Mouse (Mus musculus) heart, adult 18-20 months (tissue): ENCODE results near the gene Sephs1. TPM values are rescaled to one million over a fixed set of nuclear protein-coding genes. Genes with fewer than 3 reads are reported as not detected.

ENCODE experiments used
- DNase-seq, 2 experiments: peaks; one replicate each; pipeline ENCODE4 v3.0.0; 2021 to 2022; ENCODE audit warnings: mixed read lengths in 1 of 2
- long read RNA-seq, 2 experiments: library from polyadenylated mRNA; stranded (forward); transcript quantifications; one replicate each; pipeline ENCODE4 v2.0.0; 2021
- total RNA-seq, 2 experiments: library from RNA; stranded (reverse); gene quantifications; 2 replicates each; pipeline ENCODE4 v1.2.3; 2021

The Sephs1 gene
- 10 to 100 TPM; 12.0 to 13.0 TPM for total RNA-seq
- long read RNA-seq, experiment 1, full-length matches to known transcripts: 8 of 14 reads
- long read RNA-seq, experiment 1, partial matches to known transcripts: 1 of 14 reads
- long read RNA-seq, experiment 1, other reads (novel, unspliced or antisense): 5 of 14 reads
- long read RNA-seq, experiment 2, full-length matches to known transcripts: 7 of 11 reads
- long read RNA-seq, experiment 2, partial matches to known transcripts: 2 of 11 reads
- long read RNA-seq, experiment 2, other reads (novel, unspliced or antisense): 2 of 11 reads

DNA sequence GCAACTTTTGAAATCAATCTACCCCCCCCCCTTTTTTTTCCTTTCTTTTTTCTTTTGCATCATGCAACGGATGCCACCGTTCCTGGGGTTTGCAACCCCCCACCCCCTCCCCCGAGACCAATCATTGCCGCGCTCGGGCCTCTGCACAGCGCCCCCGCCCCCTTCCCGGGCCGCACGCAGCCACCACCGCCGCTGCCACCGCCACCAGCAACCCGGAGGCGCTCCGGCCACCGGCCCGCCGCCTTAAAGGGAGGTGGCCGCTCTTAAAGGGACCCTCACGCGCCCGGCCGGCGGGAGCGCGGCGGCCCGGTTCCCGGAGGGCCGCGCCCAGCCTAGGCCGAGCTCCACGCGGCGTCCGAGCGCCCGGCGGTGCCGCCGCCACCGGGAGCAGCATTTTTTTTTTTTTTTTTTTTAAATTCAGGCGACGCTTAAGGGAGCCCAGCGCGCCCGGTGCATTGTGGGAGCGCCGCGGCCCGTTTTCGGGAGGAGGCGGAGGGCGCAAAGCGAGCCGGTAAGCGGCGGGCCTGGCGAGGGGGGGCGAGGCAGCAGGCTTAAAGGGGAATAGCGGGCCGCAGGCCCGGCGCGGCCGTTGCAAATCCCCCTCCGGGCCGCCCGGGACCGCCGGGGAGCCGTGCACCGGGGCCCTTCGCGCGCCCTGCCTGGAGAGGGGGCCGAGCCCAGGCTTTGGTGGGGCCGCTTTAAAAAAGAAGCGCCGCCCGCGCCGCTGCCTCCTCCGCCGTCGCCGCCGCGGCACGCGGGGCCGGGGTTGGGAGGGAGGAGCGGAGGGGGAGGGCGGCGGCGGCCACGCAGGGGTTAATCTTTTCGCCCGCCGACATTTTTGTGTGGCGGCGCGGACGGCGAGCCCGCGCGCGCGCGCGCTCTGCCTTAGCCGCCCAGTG is at the start of gene Sephs1:
Sephs1 (plus strand) TSS at position 215 of the 899 bp plus-strand sequence.
- peak; percentile 87 to 89 for DNase-seq

DNA sequence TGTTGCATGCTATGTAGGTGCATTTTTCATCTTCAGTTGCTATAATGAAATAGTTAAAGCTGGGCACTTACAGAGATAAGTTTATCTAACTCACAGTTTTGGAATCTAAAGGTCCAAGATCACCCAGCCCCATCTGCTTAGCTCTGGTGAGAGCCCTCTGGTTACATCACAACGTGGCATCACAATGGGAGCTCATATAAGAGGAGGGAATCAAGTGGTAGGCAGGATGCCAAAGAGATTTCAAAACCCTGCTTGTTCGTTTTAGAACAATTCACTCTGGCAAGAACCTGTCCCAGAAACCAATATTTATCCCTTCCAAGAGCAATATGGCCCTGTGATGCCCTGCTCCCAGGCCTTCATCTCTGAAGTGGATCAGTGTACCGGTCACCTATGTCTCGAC is 49.2 kb upstream of the Sephs1 start:
- DNase-seq: no peak

DNA sequence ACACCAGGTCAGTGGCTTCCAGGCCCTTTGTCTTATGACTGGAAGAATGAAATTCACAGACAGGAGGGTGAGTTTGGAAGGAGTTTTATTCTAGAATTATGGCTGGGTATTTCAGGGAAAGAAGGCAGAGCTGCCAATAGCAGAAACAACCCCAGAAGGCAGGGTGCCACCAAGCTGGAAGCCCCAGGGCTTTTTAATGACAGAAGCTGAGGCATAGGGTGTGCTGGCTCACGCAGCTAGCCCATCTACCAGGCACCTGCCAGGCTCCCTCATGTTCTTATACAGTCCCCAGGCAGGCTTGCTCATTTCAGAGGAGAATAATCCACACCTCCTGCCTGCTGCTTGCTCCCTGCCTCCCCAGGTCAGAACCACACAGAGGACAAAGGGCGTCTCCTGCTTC is 31.9 kb upstream of the Sephs1 start:
- DNase-seq: no peak

DNA sequence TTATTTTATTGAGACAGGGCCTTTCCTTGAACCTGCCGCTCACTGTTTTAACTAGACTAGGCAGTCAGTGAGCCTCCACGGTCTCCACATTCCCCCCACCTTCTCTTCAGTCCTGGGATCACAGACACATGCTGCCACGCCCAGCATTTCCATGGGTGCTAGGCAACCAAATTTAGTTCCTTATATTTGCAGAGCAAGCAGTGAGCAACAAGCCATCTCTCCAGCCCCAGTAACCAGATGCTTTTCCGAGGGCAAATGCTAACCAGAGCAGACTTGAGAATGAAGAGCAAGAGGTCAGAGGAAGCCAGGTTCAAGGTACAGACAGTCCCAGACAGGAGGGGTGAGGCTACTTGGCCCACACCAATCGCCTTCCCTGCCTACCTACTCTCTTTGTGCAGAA is 24.2 kb upstream of the Sephs1 start:
- DNase-seq: no peak

DNA sequence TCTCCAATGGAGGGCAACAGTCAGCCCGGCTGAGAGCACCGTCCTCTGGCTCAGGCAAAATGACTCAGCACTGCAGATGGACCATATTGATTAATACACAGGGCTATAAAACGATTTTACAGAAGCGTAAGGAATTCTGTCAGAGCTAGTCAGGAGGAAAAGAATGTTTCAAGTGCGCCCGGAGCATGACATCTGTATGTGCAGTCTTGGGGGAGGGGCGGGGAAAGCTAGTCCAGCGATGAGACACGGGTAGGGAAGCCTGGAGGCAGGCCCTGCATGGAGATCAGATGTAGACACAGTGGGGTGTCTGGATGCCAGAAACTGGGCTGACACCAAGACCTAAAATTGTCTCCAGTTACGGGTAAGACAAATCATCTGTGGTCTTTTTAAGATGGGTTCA is 23.2 kb upstream of the Sephs1 start:
- no peak for DNase-seq

DNA sequence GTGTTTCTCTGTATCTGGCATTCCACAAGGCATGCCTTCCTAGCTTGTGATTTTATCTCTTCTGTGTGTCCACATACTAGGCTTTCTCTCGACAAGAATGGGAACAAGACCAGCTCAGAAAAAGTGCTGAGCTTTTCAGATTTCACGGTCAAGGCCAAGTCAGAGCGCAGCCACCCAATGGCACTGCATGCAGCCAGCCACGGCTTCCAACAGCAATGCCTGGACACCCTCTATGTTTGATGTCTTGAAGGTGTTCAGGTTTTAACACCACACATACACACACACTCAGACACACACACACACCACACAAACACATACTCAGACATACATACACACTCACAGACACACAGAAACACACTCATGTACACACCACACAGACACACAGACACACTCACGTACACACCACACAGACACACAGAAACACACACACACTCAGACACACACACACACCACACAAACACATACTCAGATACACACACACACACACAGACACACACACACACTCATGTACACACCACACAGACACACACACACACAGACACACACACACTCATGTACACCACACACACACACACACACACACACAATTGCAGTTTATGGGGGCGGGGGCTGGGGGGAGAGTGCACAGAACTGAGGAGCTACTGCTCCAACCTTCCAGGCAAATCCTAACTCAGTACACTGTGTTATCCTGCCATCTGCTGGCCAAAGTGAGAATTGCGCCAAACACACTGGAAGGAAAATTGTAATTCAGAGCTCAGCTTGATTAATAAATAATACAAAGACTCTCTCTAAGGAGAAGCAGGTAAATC is 17.2 kb upstream of the Sephs1 start:
- DNase-seq: peak; percentile 49 to 92

DNA sequence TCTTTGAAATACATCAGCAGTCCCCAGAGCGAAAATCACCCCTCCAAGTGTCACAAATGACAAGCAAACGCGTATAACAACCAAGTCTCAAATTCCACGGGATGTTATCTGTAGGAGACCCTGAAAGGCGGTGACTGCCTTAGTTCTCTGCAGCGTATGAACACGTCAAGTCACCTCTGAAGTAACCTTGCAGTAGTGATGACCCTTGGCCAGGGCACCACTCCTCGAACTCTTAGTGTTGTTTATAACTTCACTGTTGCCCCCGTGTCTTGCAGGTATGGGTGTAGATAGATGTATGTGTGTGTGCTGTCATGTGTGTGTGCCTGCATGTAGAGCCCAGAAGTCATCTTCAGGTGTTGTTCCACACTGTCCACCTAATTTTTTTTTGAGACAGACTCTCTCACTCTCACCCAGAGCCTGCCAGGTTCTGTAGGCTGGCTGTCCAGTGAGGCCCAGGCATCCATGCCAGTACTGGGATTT is 16.5 kb upstream of the Sephs1 start:
- no peak for DNase-seq

DNA sequence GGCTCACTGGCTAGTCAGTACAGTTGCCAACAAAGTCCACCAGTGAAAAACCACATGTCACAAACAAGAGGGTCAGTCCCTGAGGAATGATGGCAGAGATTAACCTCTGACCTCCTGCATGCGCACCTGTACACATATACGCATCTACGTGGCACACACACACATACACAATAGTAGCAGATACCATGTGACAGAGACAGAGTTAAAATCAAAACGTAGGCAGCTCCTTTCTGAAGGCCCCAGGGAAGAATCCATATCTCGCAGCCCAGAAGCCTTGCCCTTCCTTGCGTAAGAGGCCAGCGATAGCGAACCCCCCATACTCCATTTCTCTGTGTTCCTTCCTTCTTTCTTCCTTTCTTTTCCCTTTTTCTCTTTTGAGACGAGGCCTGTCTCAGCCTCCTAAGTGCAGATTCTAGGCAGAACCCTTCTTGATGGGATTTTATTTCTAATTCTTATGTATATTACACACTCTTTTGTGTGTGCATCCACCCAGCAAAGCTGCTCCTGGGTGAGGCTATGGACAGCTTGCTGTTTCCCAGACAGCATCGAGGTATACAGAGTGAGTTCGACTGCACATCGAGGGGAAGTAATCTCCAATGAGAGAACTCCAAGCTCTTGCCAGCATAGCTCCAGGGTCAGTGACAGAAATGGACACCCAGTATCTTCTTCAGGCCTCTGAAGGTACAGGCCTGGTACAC is 13.2 kb upstream of the Sephs1 start:
- no peak for DNase-seq

DNA sequence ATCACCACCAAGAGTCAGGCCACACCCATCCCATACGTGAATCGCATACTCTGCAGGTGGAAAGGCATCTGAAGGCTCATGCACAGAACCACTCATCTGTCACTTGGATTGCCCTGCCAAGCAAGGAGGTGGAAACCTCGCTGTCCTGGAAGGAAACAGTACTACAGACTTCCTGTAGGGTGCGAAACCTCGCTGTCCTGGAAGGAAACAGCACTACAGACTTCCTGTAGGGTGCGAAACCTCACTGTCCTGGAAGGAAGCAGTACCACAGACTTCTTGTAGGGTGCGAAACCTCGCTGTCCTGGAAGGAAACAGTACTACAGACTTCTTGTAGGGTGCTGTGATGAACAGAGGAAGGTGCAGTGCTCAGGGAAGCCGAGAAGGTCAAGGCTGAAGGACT is 8.6 kb upstream of the Sephs1 start:
- DNase-seq: no peak

DNA sequence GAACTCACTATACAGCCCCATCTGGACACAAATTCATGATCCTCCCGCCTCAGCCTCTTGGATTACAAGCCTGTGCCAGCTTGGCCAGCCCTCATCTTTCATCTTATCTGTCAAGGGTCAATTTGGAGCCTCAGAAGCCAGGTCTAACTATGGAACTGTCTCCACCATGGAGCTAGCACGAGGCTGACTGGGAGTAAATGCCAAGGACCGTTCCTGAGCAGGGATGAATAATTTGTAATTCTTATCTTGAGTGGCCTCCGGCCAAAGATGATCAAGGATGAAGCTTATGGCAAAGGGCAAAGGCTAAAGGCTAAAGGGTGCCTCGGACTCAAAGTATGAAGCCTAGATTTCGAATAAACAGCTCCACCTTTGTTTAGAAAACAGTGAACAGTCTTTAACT is 8.0 kb upstream of the Sephs1 start:
- no peak for DNase-seq

DNA sequence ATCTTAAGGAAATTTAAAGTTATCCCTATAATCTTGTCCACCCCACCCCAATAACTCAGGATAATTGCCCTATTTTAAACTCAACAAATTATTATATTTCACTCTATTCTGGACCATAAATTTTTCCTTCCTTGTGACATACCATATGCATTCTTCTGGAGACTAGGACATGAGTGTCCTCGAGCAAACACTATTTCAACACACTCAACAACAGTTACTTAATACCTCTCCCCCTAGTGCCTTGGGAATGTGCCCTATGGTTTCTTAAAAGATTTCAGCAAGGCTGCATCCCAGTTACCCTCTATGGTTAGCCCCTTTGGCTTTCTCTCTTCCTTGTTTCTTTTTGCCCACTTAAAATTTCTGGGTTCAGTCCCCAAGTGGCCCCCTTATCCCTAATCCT is 6.3 kb upstream of the Sephs1 start:
- no peak for DNase-seq

DNA sequence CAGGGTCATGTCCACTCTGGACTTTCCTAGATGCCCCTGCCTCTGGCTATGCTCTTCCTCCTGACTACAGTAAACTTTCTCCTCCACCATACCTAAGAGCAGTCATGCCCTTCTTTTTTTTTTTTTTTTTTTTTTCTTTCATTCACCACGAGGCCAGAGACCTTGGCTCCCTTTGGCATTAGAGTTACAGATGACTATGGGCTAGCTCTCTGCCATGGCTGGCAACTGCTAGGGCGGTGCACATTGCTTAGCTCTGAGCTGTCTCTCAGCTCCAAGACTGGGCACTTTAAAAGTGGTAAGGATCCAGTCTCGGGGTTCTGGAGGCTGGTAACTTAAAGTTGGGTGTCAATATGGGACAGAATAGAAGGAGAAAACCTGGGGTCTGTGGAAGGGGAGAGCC is 5.2 kb upstream of the Sephs1 start:
- no peak for DNase-seq

DNA sequence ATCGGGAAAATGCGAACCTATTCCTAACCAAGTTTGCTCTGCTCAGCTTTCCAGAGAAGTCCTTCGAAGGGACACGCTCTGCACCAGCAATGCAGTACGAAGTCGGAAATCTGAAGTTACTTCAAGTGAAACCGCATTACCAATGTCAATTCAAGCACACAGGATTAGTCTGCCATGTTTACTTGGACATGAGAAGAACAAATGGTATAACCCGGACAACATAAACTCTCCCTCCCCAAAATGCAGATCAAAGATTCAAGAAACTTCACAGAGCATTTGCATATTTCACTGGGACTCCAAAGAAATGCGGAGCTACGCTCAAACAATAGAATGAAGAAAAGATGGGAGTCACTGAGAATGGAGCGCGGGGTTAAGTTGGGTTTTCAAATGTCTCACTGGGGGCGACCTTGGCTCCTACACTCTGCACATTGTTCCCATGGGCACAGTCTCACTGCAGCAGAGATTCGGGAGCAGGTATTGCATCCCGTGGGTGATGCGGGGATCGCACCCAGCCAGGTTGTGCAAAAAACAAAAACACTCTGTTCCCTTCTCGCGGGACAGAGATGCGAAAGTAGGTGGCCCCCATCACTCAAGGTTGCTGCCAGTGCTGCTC is 521 bp upstream of the Sephs1 start:
- DNase-seq: peak; percentile 5 to 35

DNA sequence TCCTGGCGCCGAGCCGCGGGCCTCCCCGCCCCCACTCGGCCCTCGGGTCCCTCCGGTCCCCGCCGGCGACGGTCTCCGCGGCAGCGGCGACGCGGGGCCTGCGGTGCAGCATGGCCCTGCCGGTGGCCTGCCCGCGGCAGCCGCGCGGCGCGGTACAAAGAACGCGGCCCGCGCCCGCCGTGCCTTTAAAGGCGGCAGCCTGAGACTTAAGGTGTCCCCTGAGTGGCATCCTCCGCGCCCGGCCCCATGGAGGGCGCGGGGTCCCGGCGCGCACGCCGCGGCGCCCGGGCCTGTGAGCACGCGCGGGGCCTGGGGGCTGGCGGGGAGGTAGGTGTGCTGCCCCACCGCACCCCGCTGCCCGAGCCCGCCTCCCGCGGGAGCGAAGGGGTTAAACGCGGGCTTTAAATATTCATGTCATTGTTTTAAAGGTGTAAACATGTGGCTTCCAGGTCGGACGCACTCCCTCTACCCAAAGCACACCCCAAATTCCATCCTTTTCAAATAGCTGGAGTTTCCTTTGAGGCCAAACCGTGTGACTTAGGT is 956 bp downstream of the Sephs1 start:
- DNase-seq: peak; percentile 62 to 83

DNA sequence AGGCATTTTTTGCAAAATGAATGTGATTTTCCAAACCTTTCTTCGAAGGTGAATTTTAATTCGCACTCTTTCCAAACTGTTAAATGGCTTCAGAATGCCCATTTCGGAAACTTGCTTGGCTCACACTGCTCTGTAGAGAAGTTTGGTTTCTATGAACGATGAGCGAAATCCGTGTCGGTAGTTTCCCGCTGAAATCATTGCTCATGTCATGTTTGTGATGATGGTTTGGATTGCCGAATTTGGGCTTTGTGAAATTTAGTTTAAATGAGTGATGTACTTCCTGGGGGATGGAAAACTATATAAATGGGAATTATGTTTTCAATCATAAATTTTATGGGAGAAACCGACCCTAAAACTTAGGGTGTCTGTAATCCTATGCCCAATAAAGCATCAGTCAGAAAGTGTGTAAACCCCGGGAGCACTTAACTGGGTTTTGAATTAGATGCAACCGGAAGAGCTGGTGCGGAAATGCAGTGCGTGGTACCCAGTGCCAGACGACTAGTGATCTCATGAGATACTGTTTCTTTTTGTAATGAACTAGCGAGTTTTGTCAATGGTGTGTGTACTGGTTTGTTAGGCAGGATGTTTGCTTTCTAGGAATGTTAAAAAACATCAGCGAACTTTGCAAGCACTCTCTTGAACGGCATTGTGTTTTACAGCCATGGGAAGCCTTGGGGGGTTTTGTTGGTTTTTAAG is 1.8 kb downstream of the Sephs1 start:
- DNase-seq: peak in 1 of 2 experiments; percentile 7

DNA sequence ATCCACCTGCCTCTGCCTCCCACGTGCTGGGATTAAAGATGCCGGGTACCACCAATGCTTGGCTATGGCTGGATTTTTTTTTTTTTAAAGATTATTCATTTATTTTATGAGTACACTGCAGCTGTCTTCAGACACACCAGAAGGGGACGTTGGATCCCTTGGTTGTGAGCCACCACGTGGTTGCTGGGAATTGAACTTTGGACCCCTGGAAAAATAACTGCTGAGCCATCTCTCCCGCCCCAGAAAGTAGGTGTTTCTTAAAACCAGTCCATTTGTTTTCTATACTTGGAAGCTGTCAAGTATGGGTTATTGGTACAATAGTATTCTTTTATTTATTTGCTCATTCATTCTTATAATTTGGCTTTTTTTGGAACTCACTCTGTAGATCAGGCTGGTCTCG is 5.5 kb downstream of the Sephs1 start:
- DNase-seq: no peak

DNA sequence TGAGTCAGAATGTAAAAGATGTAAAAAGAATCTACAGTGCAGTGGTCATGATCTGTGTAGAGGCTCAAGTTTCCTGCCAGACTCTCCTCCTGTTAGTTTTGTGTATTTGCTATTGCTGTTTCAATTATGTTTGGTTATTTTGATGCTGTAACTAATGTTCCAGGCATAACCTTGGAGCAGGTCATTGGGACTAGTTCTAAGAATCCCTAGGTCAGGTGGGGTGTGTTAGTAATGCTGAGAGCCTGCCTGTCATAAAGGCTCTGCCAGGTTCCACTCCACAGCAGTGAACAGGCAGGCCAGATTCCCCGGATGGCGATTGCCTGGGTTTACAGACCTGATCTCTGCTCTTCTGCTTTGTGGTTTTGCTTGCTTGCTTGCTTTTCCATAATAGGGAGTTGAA is 14.2 kb downstream of the Sephs1 start:
- DNase-seq: no peak

DNA sequence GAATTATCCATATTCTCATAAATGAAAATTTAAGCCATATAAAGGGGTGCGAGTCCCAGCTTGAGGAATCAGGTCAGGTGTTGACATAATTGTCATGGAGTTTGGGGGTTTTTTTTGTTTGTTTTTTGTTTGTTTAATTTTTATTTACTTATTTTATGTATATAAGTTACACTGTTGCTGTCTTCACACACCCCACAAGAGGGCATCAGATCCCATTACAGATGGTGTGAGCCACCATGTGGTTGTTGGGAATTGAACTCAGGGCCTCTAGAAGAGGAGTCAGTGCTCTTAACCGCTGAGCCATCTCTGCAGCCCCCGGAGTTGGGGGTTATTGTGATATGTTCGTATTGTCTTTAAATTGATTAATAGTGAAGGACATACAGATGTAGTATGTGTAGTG is 15.6 kb downstream of the Sephs1 start:
- DNase-seq: no peak

DNA sequence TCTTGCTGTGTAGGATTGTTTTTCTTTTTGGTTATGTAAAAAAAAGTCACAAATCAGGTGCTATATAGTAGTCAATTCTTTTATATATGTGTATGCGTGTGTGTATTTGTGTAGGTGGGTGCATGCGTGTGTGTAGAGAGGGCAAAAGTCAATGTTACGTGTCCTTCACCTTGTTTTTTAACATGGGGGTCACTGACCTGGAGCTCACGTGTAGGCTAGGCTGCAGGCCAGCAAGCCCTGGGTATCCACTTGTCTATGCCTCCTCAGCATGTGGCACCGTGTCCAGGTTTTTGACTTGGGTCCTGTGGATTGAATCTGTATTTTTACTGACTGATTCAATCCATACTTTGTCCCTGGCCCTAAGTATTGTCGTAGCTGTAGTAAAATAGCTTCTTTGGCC is 19.3 kb downstream of the Sephs1 start:
- no peak for DNase-seq

DNA sequence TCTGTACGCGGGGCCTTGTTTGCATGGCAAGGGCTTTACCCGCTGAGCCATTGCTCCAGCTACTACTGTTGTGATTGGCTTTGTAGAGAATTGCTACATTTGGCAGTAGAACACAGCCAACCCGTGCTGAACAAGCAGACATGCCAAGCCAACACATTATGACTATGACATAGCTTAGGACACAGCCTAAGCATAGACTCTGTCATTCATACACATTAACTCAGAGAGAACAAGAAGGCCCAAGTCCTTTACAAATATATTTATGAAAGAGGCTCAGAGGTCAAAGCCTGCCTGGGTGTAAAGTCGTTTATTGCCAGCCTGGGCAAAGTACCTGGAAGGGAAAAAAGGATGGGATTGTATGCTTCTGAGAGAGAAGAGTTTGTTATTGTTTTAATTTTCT is 21.0 kb downstream of the Sephs1 start:
- no peak for DNase-seq

DNA sequence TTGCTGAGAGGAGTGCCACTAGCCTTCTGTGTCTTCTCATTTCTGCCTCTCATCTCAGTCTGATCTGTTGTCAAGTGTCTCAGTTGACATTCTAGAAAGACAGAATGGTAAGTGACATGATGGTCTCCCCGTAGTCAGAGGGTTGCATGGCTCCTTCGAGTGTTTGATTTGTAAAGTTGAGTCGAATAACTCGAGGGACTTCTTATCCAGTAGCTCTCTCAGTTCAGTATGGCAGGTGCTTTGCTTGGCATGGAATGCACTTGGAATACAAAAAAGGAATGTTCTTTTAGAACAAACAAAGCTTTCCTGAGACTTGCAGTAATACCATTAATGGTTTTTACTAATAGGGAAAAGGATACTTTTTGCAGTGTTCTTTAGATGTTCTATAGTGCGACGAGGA is 25.8 kb downstream of the Sephs1 start:
- no peak for DNase-seq
